Mouse (Mus musculus): Measurements from ENCODE around the gene Sorl1. TPM values are rescaled to one million over a fixed set of nuclear protein-coding genes. Genes with fewer than 3 reads are reported as not detected.

Sorl1 gene
- polyA plus RNA-seq, 1 experiment from 2014 or later = 6.8 TPM

DNA sequence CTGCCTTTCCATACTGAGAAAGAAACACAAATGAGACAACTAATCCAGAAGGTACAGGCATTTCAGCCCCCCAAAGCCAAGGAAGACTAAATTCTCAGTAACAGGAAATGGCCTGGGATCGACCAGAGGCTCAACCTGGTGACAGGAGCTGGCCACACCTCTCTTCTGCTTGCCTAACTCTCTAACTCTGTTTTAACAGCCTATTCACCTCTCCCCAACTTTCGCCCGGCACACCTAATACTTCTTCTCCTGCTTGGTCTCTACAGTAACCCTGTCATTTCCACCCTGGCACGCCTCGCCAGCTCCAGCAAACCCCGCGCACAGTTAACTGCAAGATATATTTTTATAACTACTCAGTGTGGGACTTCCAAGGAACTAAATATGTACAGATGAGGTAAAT lies 9.0 kb downstream of the Sorl1 start:
- H3K27ac ChIP-seq = no peak overlapping the region
- H3K4me1 ChIP-seq = peaks cover 46% of the 10 kb centered on the region
- no peaks in the 10 kb centered on the region for H3K9me3 ChIP-seq
- no peaks in the 10 kb centered on the region for H3K27me3 ChIP-seq (ENCODE audit: insufficient read depth, poor library complexity, severe bottlenecking)
- 84% methylated on average over 7 of the region's 7 CpGs for WGBS
- no peak for DNase-seq (ENCODE audit: low spot score)
- H3K36me3 ChIP-seq = no peaks in the 10 kb centered on the region
- H3K4me3 ChIP-seq = no peak overlapping the region

GRCm38 (mm10) chr9:42113316-42113715 lies 10.8 kb downstream of the Sorl1 start:
- no peak for DNase-seq (ENCODE audit: low spot score)
- Histone ChIP-seq H3K9me3 (no peaks in the 10 kb centered on the region), H3K4me1 (peaks cover 64% of the 10 kb centered on the region), H3K4me3 (no peak overlapping the region), H3K27ac (peak overlapping the region; percentile 25; the same call in 1 of the 2 replicates), H3K27me3 (ENCODE audit: insufficient read depth, poor library complexity, severe bottlenecking) (no peaks in the 10 kb centered on the region), H3K36me3 (no peaks in the 10 kb centered on the region)
- WGBS = 82% methylated on average over 5 of the region's 5 CpGs

- Histone ChIP-seq H3K27me3 (ENCODE audit: insufficient read depth, poor library complexity, severe bottlenecking) (no peaks in the 10 kb centered on the region), H3K9me3 (no peaks in the 10 kb centered on the region), H3K4me3 (no peak overlapping the region), H3K36me3 (no peaks in the 10 kb centered on the region), H3K27ac (peak overlapping the region; percentile 25; the same call in 1 of the 2 replicates), H3K4me1 (peaks cover 69% of the 10 kb centered on the region)
- WGBS = 69% methylated on average over 6 of the region's 6 CpGs
- no peak for DNase-seq (ENCODE audit: low spot score)
Measured at GRCm38 (mm10) chr9:42112691-42113090, 11.4 kb downstream of the Sorl1 start.

DNA sequence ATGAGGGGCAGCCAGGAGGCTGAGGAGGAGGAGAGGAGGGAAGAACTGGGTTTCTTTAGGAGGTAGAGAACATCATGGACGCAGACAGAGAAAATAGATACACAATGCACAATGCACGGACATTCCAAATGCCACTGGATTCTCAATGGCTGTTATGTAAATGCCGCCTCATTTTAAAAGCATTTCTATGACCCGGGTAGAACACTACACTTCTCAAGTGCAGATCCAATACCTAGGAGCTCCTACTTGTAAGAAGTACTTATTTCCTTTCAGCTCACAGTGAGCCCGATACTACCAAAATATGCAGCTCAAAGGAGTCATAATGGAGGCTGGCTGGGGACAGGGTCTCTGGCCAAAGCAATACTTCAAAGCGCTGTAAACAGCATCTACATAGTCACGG lies 12.8 kb downstream of the Sorl1 start:
- no peaks in the 10 kb centered on the region for H3K36me3 ChIP-seq
- H3K27me3 ChIP-seq (ENCODE audit: insufficient read depth, poor library complexity, severe bottlenecking) = no peaks in the 10 kb centered on the region
- H3K4me3 ChIP-seq = no peak overlapping the region
- H3K27ac ChIP-seq = no peak overlapping the region
- WGBS = 88% methylated on average over 7 of the region's 7 CpGs
- DNase-seq (ENCODE audit: low spot score) = no peak
- H3K9me3 ChIP-seq = no peaks in the 10 kb centered on the region
- H3K4me1 ChIP-seq = peaks cover 61% of the 10 kb centered on the region

DNA sequence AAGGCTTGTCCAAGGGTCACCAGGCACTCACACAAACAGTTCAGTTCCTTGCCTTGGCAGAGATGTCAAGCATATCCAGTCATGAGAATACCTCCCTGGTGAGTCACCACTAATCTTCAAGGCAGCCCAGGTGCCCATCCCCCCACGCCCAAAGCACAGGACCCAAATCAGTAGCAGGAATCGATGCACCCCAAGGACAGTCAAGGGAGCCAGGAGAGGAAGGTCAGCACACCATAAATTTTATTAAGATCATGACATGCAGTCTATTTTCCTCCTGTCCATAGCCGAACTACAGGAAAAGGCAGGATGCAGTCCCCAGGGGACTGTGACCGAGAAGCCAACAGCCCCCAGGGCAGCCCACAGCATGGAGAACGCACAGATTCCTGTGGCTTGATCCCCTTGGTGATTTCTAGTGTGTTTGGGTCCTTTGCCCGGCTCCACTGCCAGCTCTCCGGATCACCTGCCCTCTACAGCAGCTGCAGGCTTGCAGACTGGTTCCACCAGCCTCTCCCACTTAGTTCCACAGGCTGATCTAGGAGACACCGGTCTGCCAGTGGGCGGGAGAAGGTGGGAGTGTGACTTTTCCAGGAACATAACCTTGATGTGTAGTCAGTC lies 14.2 kb downstream of the Sorl1 start:
- no peak for DNase-seq (ENCODE audit: low spot score)
- Histone ChIP-seq H3K9me3 (no peaks in the 10 kb centered on the region), H3K4me1 (peaks cover 49% of the 10 kb centered on the region), H3K4me3 (no peak overlapping the region), H3K27me3 (ENCODE audit: insufficient read depth, poor library complexity, severe bottlenecking) (no peaks in the 10 kb centered on the region), H3K36me3 (no peaks in the 10 kb centered on the region), H3K27ac (peak overlapping the region; percentile 82)
- 33% methylated on average over 9 of the region's 9 CpGs for WGBS

GRCm38 (mm10) chr9:42109131-42109530 lies 15.0 kb downstream of the Sorl1 start:
- DNase-seq (ENCODE audit: low spot score) = no peak
- no peaks in the 10 kb centered on the region for H3K27me3 ChIP-seq (ENCODE audit: insufficient read depth, poor library complexity, severe bottlenecking)
- no peaks in the 10 kb centered on the region for H3K9me3 ChIP-seq
- no peaks in the 10 kb centered on the region for H3K36me3 ChIP-seq
- peak overlapping the region; percentile 82 for H3K27ac ChIP-seq
- 54% methylated on average over 5 of the region's 5 CpGs for WGBS
- peaks cover 53% of the 10 kb centered on the region for H3K4me1 ChIP-seq
- no peak overlapping the region for H3K4me3 ChIP-seq

- H3K4me3 ChIP-seq = no peak overlapping the region
- no peaks in the 10 kb centered on the region for H3K9me3 ChIP-seq
- H3K36me3 ChIP-seq = no peaks in the 10 kb centered on the region
- H3K27ac ChIP-seq = peak overlapping the region; percentile 56; the same call in 1 of the 2 replicates
- 47% methylated on average over 6 of the region's 6 CpGs for WGBS
- DNase-seq (ENCODE audit: low spot score) = no peak
- peaks cover 51% of the 10 kb centered on the region for H3K4me1 ChIP-seq
- H3K27me3 ChIP-seq (ENCODE audit: insufficient read depth, poor library complexity, severe bottlenecking) = no peaks in the 10 kb centered on the region
Measured at GRCm38 (mm10) chr9:42108369-42108951, 15.6 kb downstream of the Sorl1 start.

- Histone ChIP-seq H3K27me3 (ENCODE audit: insufficient read depth, poor library complexity, severe bottlenecking) (no peaks in the 10 kb centered on the region), H3K4me1 (peaks cover 43% of the 10 kb centered on the region), H3K27ac (no peak overlapping the region), H3K9me3 (no peaks in the 10 kb centered on the region), H3K36me3 (no peaks in the 10 kb centered on the region), H3K4me3 (no peak overlapping the region)
- 92% methylated on average over 10 of the region's 10 CpGs for WGBS
- no peak for DNase-seq (ENCODE audit: low spot score)
Measured at GRCm38 (mm10) chr9:42107062-42107461, 17.0 kb downstream of the Sorl1 start.

GRCm38 (mm10) chr9:42106305-42106704 lies 17.8 kb downstream of the Sorl1 start:
- Histone ChIP-seq H3K4me3 (no peak overlapping the region), H3K9me3 (no peaks in the 10 kb centered on the region), H3K4me1 (peaks cover 46% of the 10 kb centered on the region), H3K36me3 (no peaks in the 10 kb centered on the region), H3K27ac (no peak overlapping the region), H3K27me3 (ENCODE audit: insufficient read depth, poor library complexity, severe bottlenecking) (no peaks in the 10 kb centered on the region)
- no peak for DNase-seq (ENCODE audit: low spot score)
- WGBS = 86% methylated on average over 7 of the region's 7 CpGs

DNA sequence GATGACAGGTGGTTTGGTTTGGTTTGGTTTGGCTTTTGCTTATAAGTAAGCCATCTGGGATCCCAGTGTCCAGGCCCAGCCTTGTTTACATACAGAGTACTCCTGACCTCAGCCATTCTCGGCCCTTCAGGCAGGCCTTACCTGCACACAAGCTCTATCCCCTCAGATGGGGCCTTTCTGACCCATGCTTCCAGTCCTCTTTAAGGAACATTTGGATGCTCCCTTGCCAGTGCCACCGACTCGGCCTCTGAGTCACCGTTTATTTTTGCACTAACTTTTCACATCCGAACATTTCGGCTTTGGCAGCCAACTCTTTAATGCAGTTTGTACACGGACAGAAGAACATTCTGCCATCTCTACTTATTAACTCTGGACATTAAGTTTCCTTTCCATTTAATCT lies 20.6 kb downstream of the Sorl1 start:
- no peak for DNase-seq (ENCODE audit: low spot score)
- no peaks in the 10 kb centered on the region for H3K36me3 ChIP-seq
- no peaks in the 10 kb centered on the region for H3K27me3 ChIP-seq (ENCODE audit: insufficient read depth, poor library complexity, severe bottlenecking)
- H3K4me1 ChIP-seq = peaks cover 40% of the 10 kb centered on the region
- no peak overlapping the region for H3K4me3 ChIP-seq
- no peaks in the 10 kb centered on the region for H3K9me3 ChIP-seq
- WGBS = 94% methylated on average over 7 of the region's 7 CpGs
- no peak overlapping the region for H3K27ac ChIP-seq

- 47% methylated on average over 6 of the region's 6 CpGs for WGBS
- peak overlapping the region; percentile 47; the same call in 1 of the 2 replicates for H3K27ac ChIP-seq
Measured at GRCm38 (mm10) chr9:42102013-42102412, 22.1 kb downstream of the Sorl1 start.

GRCm38 (mm10) chr9:42101266-42101665 lies 22.8 kb downstream of the Sorl1 start:
- Histone ChIP-seq H3K27me3 (ENCODE audit: insufficient read depth, poor library complexity, severe bottlenecking) (no peaks in the 10 kb centered on the region), H3K36me3 (peaks cover 4% of the 10 kb centered on the region; the same call in 1 of the 2 replicates), H3K4me1 (peaks cover 36% of the 10 kb centered on the region), H3K4me3 (no peak overlapping the region), H3K9me3 (no peaks in the 10 kb centered on the region), H3K27ac (no peak overlapping the region)
- DNase-seq (ENCODE audit: low spot score) = no peak
- WGBS = 90% methylated on average over 7 of the region's 7 CpGs

More at GRCm38 (mm10) chr9:42102013-42102412, 22.1 kb downstream of the Sorl1 start:
- H3K9me3 ChIP-seq = no peaks in the 10 kb centered on the region
- H3K36me3 ChIP-seq = peaks cover 4% of the 10 kb centered on the region; the same call in 1 of the 2 replicates
- DNase-seq (ENCODE audit: low spot score) = no peak
- H3K4me3 ChIP-seq = no peak overlapping the region
- H3K4me1 ChIP-seq = peaks cover 36% of the 10 kb centered on the region
- no peaks in the 10 kb centered on the region for H3K27me3 ChIP-seq (ENCODE audit: insufficient read depth, poor library complexity, severe bottlenecking)

- H3K4me1 ChIP-seq = peaks cover 36% of the 10 kb centered on the region
- WGBS = 83% methylated on average over 9 of the region's 9 CpGs
Measured at GRCm38 (mm10) chr9:42100618-42101210, 23.4 kb downstream of the Sorl1 start.

More at GRCm38 (mm10) chr9:42100618-42101210, 23.4 kb downstream of the Sorl1 start:
- no peak overlapping the region for H3K27ac ChIP-seq
- H3K4me3 ChIP-seq = no peak overlapping the region
- no peaks in the 10 kb centered on the region for H3K9me3 ChIP-seq
- DNase-seq (ENCODE audit: low spot score) = no peak
- H3K36me3 ChIP-seq = peaks cover 4% of the 10 kb centered on the region; the same call in 1 of the 2 replicates
- H3K27me3 ChIP-seq (ENCODE audit: insufficient read depth, poor library complexity, severe bottlenecking) = no peaks in the 10 kb centered on the region

Measured in heart, embryonic 10.5 days (tissue).